Mouse (Mus musculus) CD4-positive, CD25-positive, alpha-beta regulatory T cell, adult 2 months (primary cell): Measurements from ENCODE around the gene Kdelr1.
A peak's percentile ranks its signal among the peaks of the same experiment; 100 is the strongest.
"Not testable (repeated sequence)": the region's sequence is repeated elsewhere in the genome, so short reads cannot be mapped to it uniquely, and the experiment has no call there.

Experiments used
- DNase-seq: peaks from one replicate; pipeline ENCODE4 v3.0.0-alpha.2; 2012; ENCODE audit warnings: low read depth, low spot score

Gene Kdelr1

GRCm38 (mm10) chr7:45869787-45870186 is 2.8 kb upstream of the Kdelr1 start:
- DNase-seq: peak; percentile 33

- DNase-seq: peak; percentile 49
Measured at GRCm38 (mm10) chr7:45870282-45871058, 2.1 kb upstream of the Kdelr1 start.

- peak; percentile 59 for DNase-seq
Measured at GRCm38 (mm10) chr7:45873061-45873947, 732 bp downstream of the Kdelr1 start.

GRCm38 (mm10) chr7:45876895-45877294 is 4.3 kb downstream of the Kdelr1 start:
- DNase-seq: no peak

DNA sequence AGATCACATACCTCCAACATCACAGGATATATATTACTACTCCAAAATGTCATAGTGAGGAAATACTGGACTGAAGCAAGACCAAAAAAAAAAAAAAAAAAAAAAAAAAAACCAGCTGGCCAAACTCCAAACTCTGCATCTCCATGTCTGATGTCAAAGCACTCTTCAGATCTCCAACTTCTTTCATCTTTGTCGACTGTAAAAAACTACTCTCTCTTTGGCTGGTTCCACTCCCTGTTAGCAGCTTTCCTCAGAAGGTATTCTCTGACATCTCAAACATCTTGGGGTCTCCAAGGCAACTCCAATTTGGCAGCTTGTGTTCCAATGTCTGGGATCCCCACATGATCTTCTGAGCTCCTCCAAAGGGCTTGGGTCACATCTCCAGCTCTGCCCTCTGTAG is 5.7 kb downstream of the Kdelr1 start, which contains the start of gene Grin2d:
TSS of gene Grin2d (minus strand) at position 101 of the 400 bp plus-strand sequence.
- not testable (repeated sequence) for DNase-seq

DNA sequence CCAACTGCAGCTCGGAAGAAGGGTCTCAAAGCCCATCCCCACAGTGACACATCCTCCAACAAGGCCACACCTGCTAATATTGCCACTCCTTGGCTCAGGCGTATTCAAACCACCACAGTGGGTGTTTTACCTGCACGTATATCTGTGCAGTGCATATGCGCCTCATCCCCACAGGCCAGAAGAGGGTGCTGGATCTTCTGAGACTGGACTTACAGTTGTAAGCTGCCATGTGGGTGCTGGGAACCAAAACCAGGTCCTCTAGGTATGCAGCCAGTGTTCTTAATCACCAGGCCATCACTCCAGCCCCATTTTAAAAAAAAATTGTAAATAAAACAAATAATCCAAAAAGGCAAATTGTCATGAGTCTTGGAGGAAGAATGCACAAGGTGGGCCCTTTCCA is 8.0 kb downstream of the Kdelr1 start:
- no peak for DNase-seq

GRCm38 (mm10) chr7:45881011-45881410 is 8.4 kb downstream of the Kdelr1 start:
- no peak for DNase-seq

DNA sequence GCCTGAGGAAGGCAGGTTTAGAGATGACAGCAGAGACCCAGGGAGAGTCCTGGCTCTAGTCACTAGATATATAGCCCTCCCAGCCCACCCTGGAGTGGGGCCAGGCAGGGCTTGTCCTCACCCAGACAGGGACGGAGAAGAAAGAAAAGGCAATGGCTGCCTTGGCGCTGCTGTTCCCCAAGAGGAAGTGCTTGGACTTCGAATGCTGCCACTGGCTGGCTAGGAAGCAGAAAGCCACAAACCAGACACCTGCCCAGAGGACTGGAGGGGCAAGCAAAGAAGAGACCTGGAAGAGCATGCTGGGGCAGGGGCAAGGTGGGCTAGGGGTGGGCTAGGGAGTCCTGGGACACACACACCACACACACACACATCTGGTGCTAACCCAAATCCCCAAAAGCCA is 14.7 kb downstream of the Kdelr1 start:
- DNase-seq: no peak

- no peak for DNase-seq
Measured at GRCm38 (mm10) chr7:45892651-45893050, 20.1 kb downstream of the Kdelr1 start.

DNA sequence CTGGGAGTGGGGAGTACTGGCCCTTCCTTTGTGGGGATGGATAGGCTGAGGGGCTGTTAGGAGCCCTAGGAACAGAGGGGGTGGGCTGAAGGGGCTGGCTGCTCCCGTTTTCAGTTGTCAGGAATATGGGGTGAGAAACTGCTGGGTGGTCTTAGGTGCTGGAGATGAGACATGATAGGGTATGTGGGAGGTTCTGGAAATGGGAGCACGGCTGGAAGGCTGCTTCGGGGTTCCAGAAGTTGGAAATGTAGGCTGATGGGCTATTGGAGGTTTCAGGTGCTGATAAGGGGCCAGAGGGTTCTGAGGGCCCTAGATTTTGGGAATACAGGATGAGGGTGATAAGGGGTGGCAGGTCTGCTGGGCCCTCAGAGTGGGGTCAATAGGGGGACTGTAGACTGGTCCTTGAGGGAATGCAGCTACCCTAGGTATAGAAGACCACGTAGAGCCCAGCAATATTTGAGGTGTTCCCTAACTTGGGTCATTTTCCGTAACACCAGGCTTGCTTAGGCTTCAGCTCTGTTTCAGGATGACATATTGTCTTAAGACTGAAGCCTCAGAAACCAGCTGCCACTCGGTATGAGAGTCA is 23.5 kb downstream of the Kdelr1 start:
- DNase-seq: no peak

- DNase-seq: peak; percentile 99
Measured at GRCm38 (mm10) chr7:45896517-45897257, 24.1 kb downstream of the Kdelr1 start, which contains the start of the genes Syngr4 and Tmem143. Gene Syngr4, minus strand, starts transcription at chr7:45896714. Gene Tmem143, plus strand, starts transcription at chr7:45896941.

GRCm38 (mm10) chr7:45897258-45897757 is 24.7 kb downstream of the Kdelr1 start:
- DNase-seq: peak; percentile 58

GRCm38 (mm10) chr7:45898125-45898524 is 25.6 kb downstream of the Kdelr1 start:
- DNase-seq: peak; percentile 84

GRCm38 (mm10) chr7:45901562-45901961 is 29.0 kb downstream of the Kdelr1 start:
- peak; percentile 24 for DNase-seq

DNA sequence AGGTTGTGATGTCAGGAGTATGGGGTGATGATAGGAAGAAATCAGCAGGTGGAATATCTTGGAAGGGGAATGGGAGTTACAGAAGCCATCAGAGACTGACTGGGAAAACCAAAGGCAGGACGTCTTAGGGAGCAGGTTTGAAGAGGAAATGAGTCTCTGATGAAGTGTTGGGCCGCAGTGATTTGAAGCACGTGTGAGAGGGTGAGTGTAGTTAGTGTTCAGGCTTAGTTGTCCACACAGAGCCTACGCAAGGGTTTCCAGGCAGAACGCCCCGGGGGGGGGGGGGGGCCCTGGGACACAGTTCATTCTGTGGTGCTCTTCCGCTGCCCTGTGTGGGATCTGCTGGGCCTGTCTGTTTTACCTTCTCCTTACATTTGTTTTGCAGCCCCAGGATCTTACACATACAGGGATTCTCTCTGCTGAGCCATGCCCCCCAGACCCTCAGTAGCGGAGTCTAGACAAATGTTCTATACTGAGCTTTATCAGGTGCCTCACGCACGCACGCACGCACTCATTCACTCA is 30.0 kb downstream of the Kdelr1 start:
- no peak for DNase-seq

- DNase-seq: no peak
Measured at GRCm38 (mm10) chr7:45906622-45907021, 34.0 kb downstream of the Kdelr1 start.

DNA sequence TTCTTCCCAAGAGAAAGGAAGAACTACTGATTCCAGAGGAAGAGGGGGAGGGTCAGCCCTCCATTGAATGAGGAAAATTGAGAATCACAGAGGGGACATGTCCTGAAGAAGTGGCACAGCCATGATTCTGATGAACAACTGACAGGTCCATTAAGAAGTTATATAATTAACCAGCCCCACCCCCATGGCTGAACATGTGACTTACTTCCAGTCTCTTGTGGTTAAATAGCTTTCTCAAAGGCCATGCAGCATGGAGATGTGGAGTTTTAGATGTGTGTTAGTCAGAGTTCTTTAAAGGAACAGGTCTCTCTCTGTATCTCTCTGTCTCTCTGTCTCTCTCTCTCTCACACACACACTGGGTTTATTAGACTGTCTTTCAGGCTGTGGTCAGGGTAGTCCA is 35.8 kb downstream of the Kdelr1 start:
- peak; percentile 17 for DNase-seq

GRCm38 (mm10) chr7:45909145-45909544 is 36.6 kb downstream of the Kdelr1 start:
- no peak for DNase-seq

DNA sequence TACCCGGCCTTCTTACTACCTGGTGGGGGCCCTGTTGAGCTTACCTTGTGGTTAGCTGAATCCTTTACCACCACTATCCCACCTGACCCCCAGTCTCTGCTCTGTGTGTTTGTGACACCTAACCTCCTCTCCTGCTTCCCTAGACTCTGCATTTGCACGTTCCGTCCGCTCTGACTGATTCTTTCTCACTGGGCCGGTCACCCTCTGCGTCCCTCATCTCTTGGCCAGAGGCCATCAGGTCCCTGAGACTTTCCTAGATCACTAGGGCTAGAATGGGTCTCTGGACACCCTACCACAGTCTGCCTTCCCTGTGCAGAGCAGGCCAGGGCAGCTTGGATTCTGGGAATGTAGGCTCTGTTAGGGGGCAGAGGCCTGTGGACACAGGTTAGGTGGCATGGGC is 41.5 kb downstream of the Kdelr1 start:
- no peak for DNase-seq

- DNase-seq: no peak
Measured at GRCm38 (mm10) chr7:45915011-45915410, 42.4 kb downstream of the Kdelr1 start.
